Mouse (Mus musculus): ENCODE data around the gene Fcgbp. TPM values are rescaled to one million over a fixed set of nuclear protein-coding genes. Genes with fewer than 3 reads are reported as not detected.
A peak's percentile ranks its signal among the peaks of the same experiment; 100 is the strongest.
"Not testable (repeated sequence)": the region's sequence is repeated elsewhere in the genome, so short reads cannot be mapped to it uniquely, and the experiment has no call there.

Fcgbp gene
- total RNA-seq, 2 experiments from 2014 or later, result 0.08 to 0.15 TPM

DNA sequence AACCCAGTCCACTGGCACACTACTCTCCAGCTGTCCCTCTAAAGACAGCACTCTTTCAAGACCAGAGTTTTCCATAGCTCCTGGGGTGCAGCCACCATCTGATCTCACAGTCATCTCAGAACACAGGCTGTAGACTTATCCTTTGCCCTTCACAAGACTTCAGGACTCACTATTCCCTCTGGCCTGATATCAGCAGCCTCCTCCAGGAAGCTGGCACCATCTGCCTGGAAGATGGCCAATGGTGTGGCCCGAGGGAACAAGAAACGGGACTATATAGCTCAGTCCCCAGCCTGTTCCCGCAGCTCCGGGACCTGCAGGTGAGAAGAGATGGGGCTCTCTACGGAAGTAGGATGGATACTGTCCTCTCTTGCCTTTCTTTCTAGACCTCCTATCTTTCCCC, 58.1 kb downstream of the Fcgbp start, which contains the start of gene 9530053A07Rik:
TSS of gene 9530053A07Rik (plus strand) at position 301 of the 400 bp plus-strand sequence.
- no peak for DNase-seq (ENCODE audit: low spot score in 2 of 2)
- intact Hi-C loops (cut with DNase I), result no loop called here

DNA sequence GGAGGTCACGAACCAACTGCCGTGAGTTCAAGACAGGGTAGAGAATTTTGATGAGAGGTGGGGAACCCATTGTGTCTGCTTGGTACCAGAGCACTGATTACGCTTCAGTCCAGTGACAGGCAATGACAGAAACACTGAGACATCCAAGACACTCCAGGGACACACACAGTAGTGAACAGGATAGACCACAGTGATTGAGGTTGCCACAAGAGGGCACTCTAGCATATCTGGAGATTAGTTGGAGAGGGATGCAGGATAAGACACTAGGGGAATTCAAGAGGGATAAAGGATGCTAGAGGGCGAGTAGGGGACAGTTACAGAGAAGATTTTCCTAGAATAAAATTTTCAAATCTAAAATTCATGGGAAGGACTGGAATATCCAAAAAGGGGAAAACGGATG, 66.6 kb downstream of the Fcgbp start:
- intact Hi-C loops (cut with DNase I), result no loop called here
- DNase-seq (ENCODE audit: low spot score in 2 of 2), result peak; percentile 50 to 52

GRCm38 (mm10) chr7:28148263-28148662, 77.2 kb downstream of the Fcgbp start:
- intact Hi-C loops (cut with DNase I), result no loop called here
- peak; percentile 38 to 67 for DNase-seq (ENCODE audit: low spot score in 2 of 2)

DNA sequence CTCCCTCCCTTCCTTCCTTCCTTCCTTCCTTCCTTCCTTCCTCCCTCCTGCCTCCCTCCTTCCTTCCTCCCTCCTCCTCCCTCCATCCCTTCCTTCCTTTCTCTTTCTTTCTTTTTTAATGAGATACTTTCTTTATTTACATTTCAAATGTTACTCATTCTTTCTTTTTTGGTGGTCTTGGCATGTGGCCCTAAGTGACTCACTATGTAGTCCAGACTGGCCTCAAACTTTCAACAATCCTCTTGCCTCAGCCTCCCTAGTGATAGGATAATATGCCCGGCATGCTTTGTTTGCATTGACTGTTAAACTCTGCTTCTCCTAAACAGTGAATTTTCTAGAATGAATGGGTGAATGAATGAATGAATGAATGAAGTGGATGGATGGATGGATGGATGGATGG, 78.8 kb downstream of the Fcgbp start:
- intact Hi-C loops (cut with DNase I), result loop anchor here (5.0 kb wide), 1 partner anchor 98 kb away; the partner anchor contains the start of gene Psmc4
- DNase-seq (ENCODE audit: low spot score in 2 of 2), result no peak

DNA sequence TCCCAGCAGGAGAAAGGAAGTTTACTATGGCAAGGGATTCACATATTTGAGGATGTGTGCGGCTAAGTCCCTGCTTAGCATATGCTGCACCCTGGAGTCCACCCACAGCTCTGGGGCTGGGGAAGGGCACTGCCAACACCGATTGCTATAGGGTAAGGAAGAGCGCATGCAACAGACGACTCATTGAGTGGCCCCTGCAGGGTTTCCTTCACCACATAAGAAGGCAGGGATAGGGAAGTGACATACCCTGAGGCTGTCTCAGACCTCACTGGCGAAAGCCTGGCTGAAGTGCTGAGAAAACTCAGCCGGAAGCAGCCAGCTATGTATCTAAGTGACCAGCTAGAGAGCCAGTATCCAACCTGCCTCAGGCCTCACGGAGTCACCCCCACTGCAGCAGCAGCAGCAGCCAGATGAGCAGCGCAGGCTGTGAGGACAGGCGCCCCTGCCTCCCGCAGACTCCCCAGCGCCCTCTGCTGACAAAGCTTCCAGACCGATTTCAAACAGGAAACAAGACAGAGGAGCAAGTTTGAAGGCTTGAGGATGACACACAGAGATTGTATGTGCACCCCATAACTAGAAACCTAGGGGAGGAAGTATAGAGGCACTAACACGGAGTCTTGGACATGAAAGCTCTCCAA, 80.7 kb downstream of the Fcgbp start:
- peak; percentile 22 to 56 for DNase-seq (ENCODE audit: low spot score in 2 of 2)
- intact Hi-C loops (cut with DNase I), result loop anchor here (5.0 kb wide), 1 partner anchor 99 kb away; the partner anchor contains the start of gene Psmc4

- not testable (repeated sequence) for DNase-seq (ENCODE audit: low spot score in 2 of 2)
- intact Hi-C loops (cut with DNase I), result loop anchor here (5.0 kb wide), 1 partner anchor 101 kb away; the partner anchor contains the start of gene Psmc4
Measured at GRCm38 (mm10) chr7:28153595-28153994, 82.6 kb downstream of the Fcgbp start.

GRCm38 (mm10) chr7:28159292-28159691, 88.3 kb downstream of the Fcgbp start:
- intact Hi-C loops (cut with DNase I), result no loop called here
- no peak for DNase-seq (ENCODE audit: low spot score in 2 of 2)

- DNase-seq (ENCODE audit: low spot score in 2 of 2), result no peak
- intact Hi-C loops (cut with DNase I), result loop anchor here (5.0 kb wide), 1 partner anchor 57 kb away; no protein-coding TSS in a partner anchor
Measured at GRCm38 (mm10) chr7:28159893-28160292, 88.9 kb downstream of the Fcgbp start.

- DNase-seq (ENCODE audit: low spot score in 2 of 2), result no peak
- intact Hi-C loops (cut with DNase I), result loop anchor here (5.0 kb wide), 1 partner anchor 56 kb away; no protein-coding TSS in a partner anchor
Measured at GRCm38 (mm10) chr7:28161163-28161749, 90.2 kb downstream of the Fcgbp start.

- intact Hi-C loops (cut with DNase I), result no loop called here
- DNase-seq (ENCODE audit: low spot score in 2 of 2), result no peak
Measured at GRCm38 (mm10) chr7:28165406-28165805, 94.4 kb downstream of the Fcgbp start.

GRCm38 (mm10) chr7:28168320-28169115, 97.5 kb downstream of the Fcgbp start:
- intact Hi-C loops (cut with DNase I), result loop anchor here (2.0 kb wide), 1 partner anchor 118 kb away; the partner anchor contains the start of gene Psmc4
- DNase-seq (ENCODE audit: low spot score in 2 of 2), result peak; percentile 67 to 69

GRCm38 (mm10) chr7:28169489-28170422, 98.7 kb downstream of the Fcgbp start, which contains the start of gene Fbl:
Gene Fbl (plus strand): TSS chr7:28169710.
- intact Hi-C loops (cut with DNase I), result loop anchor here (2.0 kb wide), 1 partner anchor 119 kb away; the partner anchor contains the start of gene Psmc4
- DNase-seq (ENCODE audit: low spot score in 2 of 2), result peak; percentile 93 to 94

Other genes starting within 250 kb of the Fcgbp start
- gene Zfp59, start 232.6 kb upstream of the Fcgbp start, total RNA-seq (2021), result 1 to 10 TPM; 4.0 to 4.5 TPM
- gene Zfp607a, start 213.7 kb upstream of the Fcgbp start, total RNA-seq (2021), result 1 to 10 TPM; 1.5 to 2.3 TPM
- 10 to 100 TPM; 12.9 to 13.1 TPM for gene Zfp974, start 141.8 kb upstream of the Fcgbp start, total RNA-seq (2021)
- 10 to 100 TPM; 22.2 to 22.5 TPM for gene Zfp780b, start 92.1 kb upstream of the Fcgbp start, total RNA-seq (2021)
- gene Zfp850, start 57.1 kb upstream of the Fcgbp start, total RNA-seq (2021), result 1 to 10 TPM; 4.5 to 4.9 TPM
- 100 to 1,000 TPM; 128 to 130 TPM for gene Psmc4, start 21.1 kb upstream of the Fcgbp start, total RNA-seq (2021)
- gene 9530053A07Rik, start 58.2 kb downstream of the Fcgbp start, total RNA-seq (2021), result not detected
- gene Fbl, start 98.5 kb downstream of the Fcgbp start, total RNA-seq (2021), result 10 to 100 TPM; 62.5 to 63.5 TPM
- 10 to 100 TPM; 40.5 to 42.3 TPM for gene Dyrk1b, start 108.2 kb downstream of the Fcgbp start, total RNA-seq (2021)
- 10 to 100 TPM; 63.8 to 73.4 TPM for gene Eid2, start 196.6 kb downstream of the Fcgbp start, total RNA-seq (2021)
- 10 to 100 TPM; 40.7 to 44.1 TPM for gene Eid2b, start 206.5 kb downstream of the Fcgbp start, total RNA-seq (2021)
- 1 to 10 TPM; 1.2 to 3.4 TPM for gene Selenov, start 219.9 kb downstream of the Fcgbp start, total RNA-seq (2021)
- 1 to 10 TPM; 2.2 to 2.6 TPM for gene Dll3, start 231.0 kb downstream of the Fcgbp start, total RNA-seq (2021)
- gene Timm50, start 240.8 kb downstream of the Fcgbp start, total RNA-seq (2021), result 10 to 100 TPM; 39.9 to 42.8 TPM

Data from left cerebral cortex, postnatal 14 days (tissue).